Comparison of ENCODE assay signal across 8 mouse cellular contexts in the genomic region with DNA sequence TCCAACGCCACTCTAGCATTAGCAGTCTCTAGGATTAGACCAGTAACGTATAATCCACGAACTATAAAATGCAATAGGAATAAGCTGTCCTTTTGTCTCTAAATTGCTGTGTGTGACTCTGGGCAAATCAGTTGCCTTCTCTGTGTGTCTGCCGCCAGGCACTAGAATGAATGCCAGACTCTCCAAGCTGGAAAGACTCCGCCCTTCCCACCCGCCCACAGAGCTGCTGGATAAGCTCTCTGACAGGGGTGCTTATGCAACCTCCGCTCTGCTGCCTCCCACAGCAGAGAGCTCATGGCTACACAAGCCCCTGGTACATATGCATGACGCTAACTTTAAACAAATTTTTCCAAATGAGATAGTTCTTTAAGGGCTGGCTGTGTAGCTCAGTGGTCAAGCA. TPM values are rescaled to one million over a fixed set of nuclear protein-coding genes. Genes with fewer than 3 reads are reported as not detected.
A peak's percentile ranks its signal among the peaks of the same experiment; 100 is the strongest.
DNase-seq lines count a peak whose midpoint lies in the region; ATAC-seq and TF ChIP-seq lines count a peak whose summit lies in the region.

No protein-coding gene starts in this region.

- H3K4me1 ChIP-seq in intestine, postnatal 0 days (replicated peaks; ENCODE audit: control insufficient read depth, insufficient read depth, low read length) = no peaks in the 10 kb centered on the region; the same call in 1 of the 2 replicates

- H3K27ac ChIP-seq in intestine, postnatal 0 days (ENCODE audit: low read depth, low read length) = no peak overlapping the region

- H3K9ac ChIP-seq in intestine, postnatal 0 days (ENCODE audit: low read depth, low read length) = no peak overlapping the region

- WGBS in intestine, postnatal 0 days = 33% methylated on average over 8 of the region's 8 CpGs

- no peaks in the 10 kb centered on the region for H3K36me3 ChIP-seq in intestine, postnatal 0 days (ENCODE audit: control insufficient read depth, insufficient read depth)

- H3K27me3 ChIP-seq in intestine, postnatal 0 days (replicated peaks; ENCODE audit: control insufficient read depth, insufficient read depth, low read length) = no peaks in the 10 kb centered on the region

- no peak for ATAC-seq in intestine, postnatal 0 days

- no peak overlapping the region for H3K4me3 ChIP-seq in intestine, postnatal 0 days (ENCODE audit: low read depth, low read length)

- 0 out of 2 replicates have a peak, but pooled peaks have one; percentile 3 for TF ChIP-seq CTCF in intestine, postnatal 0 days (IDR thresholded peaks at IDR 0.05; ENCODE audit: low read depth)

- no peaks in the 10 kb centered on the region for H3K9me3 ChIP-seq in intestine, postnatal 0 days (ENCODE audit: control insufficient read depth)

- H3K4me2 ChIP-seq in intestine, postnatal 0 days (replicated peaks; ENCODE audit: low read depth) = no peak overlapping the region

- DNase-seq in adrenal gland, adult (ENCODE audit: inconsistent age in 2 of 2, low spot score in 1 of 2) = peak; percentile 69 to 88
- DNase-seq in adrenal gland, postnatal 4 days (ENCODE audit: low spot score in 2 of 2) = no peak
- DNase-seq in Muller cell, postnatal 12 days (ENCODE audit: inconsistent ontology term) = peak; percentile 68
- DNase-seq in frontal cortex, postnatal 36 days (ENCODE audit: low spot score in 2 of 2) = peak; percentile 64 to 75
- DNase-seq in left cerebral cortex, postnatal 36 days (ENCODE audit: low spot score in 2 of 2) = peak; percentile 71 to 77
- DNase-seq in skeletal muscle tissue, adult 2 months (ENCODE audit: low read depth, low spot score) = peak; percentile 83
- no peak for DNase-seq in cerebellum, postnatal 4 days (ENCODE audit: low spot score in 2 of 2)

- intact Hi-C loops in left cerebral cortex, postnatal 36 days (cut with DNase I) = loop anchor here (2.0 to 5.0 kb wide), 2 partner anchors 48 to 185 kb away; a partner anchor contains a TSS

RNA-seq across cellular contexts. Expression of a gene that starts 17.1 kb away (rescaled TPM):
- total RNA-seq in adrenal gland, postnatal 4 days (2021) = under 1 TPM; 0.06 to 0.11 TPM
- polyA plus RNA-seq in intestine, postnatal 0 days (2015; fragmentation: Nextera tagmentation; extraction: Ambion mirVana) = 0.12 and 0.20 TPM in 2 replicates
- total RNA-seq in left cerebral cortex, postnatal 36 days (2021) = 1 to 10 TPM in 1 of 2 experiments, under 1 TPM in 1; 0.66 to 1.4 TPM

RNA-seq across cellular contexts. Expression of a gene that starts 39.8 kb away (rescaled TPM):
- total RNA-seq in adrenal gland, postnatal 4 days (2021) = under 1 TPM; 0.11 TPM
- polyA plus RNA-seq in intestine, postnatal 0 days (2015; fragmentation: Nextera tagmentation; extraction: Ambion mirVana) = 2.9 and 3.5 TPM in 2 replicates
- total RNA-seq in left cerebral cortex, postnatal 36 days (2021) = 10 to 100 TPM; 12.2 to 15.4 TPM

Comparison
In these comparisons a context has a peak if more than half of its experiments do, and no peak if none do; other contexts are left out.
1. DNase-seq: peak in adrenal gland, adult (2 of 2), Muller cell, postnatal 12 days (single experiment), frontal cortex, postnatal 36 days (2 of 2), left cerebral cortex, postnatal 36 days (2 of 2) and skeletal muscle tissue, adult 2 months (single experiment); none in adrenal gland, postnatal 4 days (0 of 2) and cerebellum, postnatal 4 days (0 of 2).
2. RNA of a gene that starts 39.8 kb away (total RNA-seq): 12.2 to 15.4 TPM in left cerebral cortex, postnatal 36 days; 0.11 TPM in adrenal gland, postnatal 4 days; every median in the first group is over 10 times any median in the second.